Mouse (Mus musculus): ENCODE measurements around the gene Gm8374. TPM values are rescaled to one million over a fixed set of nuclear protein-coding genes. Genes with fewer than 3 reads are reported as not detected.
"Not testable (repeated sequence)": the region's sequence is repeated elsewhere in the genome, so short reads cannot be mapped to it uniquely, and the experiment has no call there.

The Gm8374 gene
- not detected for total RNA-seq (2021)
- long read RNA-seq, experiment 1, result 0 reads
- long read RNA-seq, experiment 2, result 0 reads

GRCm38 (mm10) chr14:7365034-7365433, at the start of gene Gm8374:
Gene Gm8374, minus strand, starts transcription at chr14:7365134.
- intact Hi-C loops (cut with DNase I); H3K27ac ChIP-seq; H3K4me3 ChIP-seq; DNase-seq (ENCODE audit: extremely low spot score in 1 of 2, low spot score in 2 of 2): not testable (repeated sequence)

GRCm38 (mm10) chr14:7332295-7332694, 32.6 kb downstream of the Gm8374 start, which contains the start of gene Gm5797:
Gene Gm5797, minus strand, starts transcription at chr14:7332395.
- H3K27ac ChIP-seq; DNase-seq (ENCODE audit: extremely low spot score in 1 of 2, low spot score in 2 of 2); H3K4me3 ChIP-seq; intact Hi-C loops (cut with DNase I): not testable (repeated sequence)

GRCm38 (mm10) chr14:7315093-7315492, 49.8 kb downstream of the Gm8374 start:
- peak; percentile 10 to 12 for DNase-seq (ENCODE audit: extremely low spot score in 1 of 2, low spot score in 2 of 2)
- intact Hi-C loops (cut with DNase I); H3K27ac ChIP-seq: not testable (repeated sequence)
- peak overlapping the region; percentile 36 for H3K4me3 ChIP-seq

GRCm38 (mm10) chr14:7314661-7315060, 50.3 kb downstream of the Gm8374 start, which contains the start of gene Gm3739:
Gene Gm3739, minus strand, starts transcription at chr14:7315049.
- peak within 1 kb of the TSS; percentile 36 for H3K4me3 ChIP-seq
- intact Hi-C loops (cut with DNase I); H3K27ac ChIP-seq: not testable (repeated sequence)
- DNase-seq (ENCODE audit: extremely low spot score in 1 of 2, low spot score in 2 of 2), result peak; percentile 6 to 13

Other genes with a start within 250 kb of the Gm8374 start
- gene Gm6676, start 239.7 kb downstream of the Gm8374 start, total RNA-seq (2021), result not detected
- 1 to 10 TPM; 1.4 to 1.6 TPM for gene Gm3512, start 190.6 kb downstream of the Gm8374 start, total RNA-seq (2021)
- gene Gm16434, start 170.6 kb downstream of the Gm8374 start, total RNA-seq (2021), result not detected
- gene Gm3727, start 100.4 kb downstream of the Gm8374 start, total RNA-seq (2021), result not detected
- gene Gm3739, start 50.1 kb downstream of the Gm8374 start, total RNA-seq (2021), result under 1 TPM; 0.56 to 0.57 TPM
- not detected for gene Gm5797, start 32.7 kb downstream of the Gm8374 start, total RNA-seq (2021)
- gene Gm3755, start 85.8 kb upstream of the Gm8374 start, total RNA-seq (2021), result not detected
- under 1 TPM in 1 of 2 experiments, not detected in 1; 0.57 TPM for gene Gm3752, start 118.6 kb upstream of the Gm8374 start, total RNA-seq (2021)
- 1 to 10 TPM; 5.2 TPM for gene Gm3558, start 203.4 kb upstream of the Gm8374 start, total RNA-seq (2021)
- not detected for gene Gm10338, start 230.5 kb upstream of the Gm8374 start, total RNA-seq (2021)

Data from left cerebral cortex, adult 2 months (tissue).